ENCODE assay signal across 8 mouse cellular contexts in genomic region chr14:25585545-25586301, GRCm38 (mm10).
DNase-seq lines count a peak whose midpoint lies in the region; ATAC-seq lines count a peak whose summit lies in the region.

No protein-coding gene starts in this region.

- intact Hi-C loops in gastrocnemius, postnatal 14 days (cut with DNase I; ENCODE audit: low total_unique reads), result no loop called here

- DNase-seq in R1 (ENCODE audit: low read depth, low spot score), result peak; percentile 88
- peak; percentile 75 for DNase-seq in brain, embryonic 18.5 days (ENCODE audit: low read depth, low spot score)
- peak; percentile 84 for DNase-seq in forebrain, embryonic 10.5 days (ENCODE audit: extremely low spot score, low spot score)
- peak; percentile 86 for DNase-seq in hindbrain, embryonic 14.5 days (ENCODE audit: low spot score)
- DNase-seq in right cerebral cortex, postnatal 25 days, result peak; percentile 64
- no peak for DNase-seq in thymus, postnatal 0 days (ENCODE audit: low spot score)
- DNase-seq in gastrocnemius, postnatal 14 days, result no peak

- peaks cover 85% of the 10 kb centered on the region for H3K4me1 ChIP-seq in forebrain, embryonic 10.5 days
- H3K4me1 ChIP-seq in hindbrain, embryonic 14.5 days (replicated peaks; ENCODE audit: control insufficient read depth, insufficient read depth, low read length), result peaks cover 70% of the 10 kb centered on the region
- H3K4me1 ChIP-seq in liver, embryonic 12.5 days, result peaks cover 59% of the 10 kb centered on the region

- H3K36me3 ChIP-seq in forebrain, embryonic 10.5 days (replicated peaks), result peaks cover 58% of the 10 kb centered on the region
- peaks cover 32% of the 10 kb centered on the region for H3K36me3 ChIP-seq in hindbrain, embryonic 14.5 days (replicated peaks; ENCODE audit: control insufficient read depth, insufficient read depth)
- peaks cover 44% of the 10 kb centered on the region for H3K36me3 ChIP-seq in liver, embryonic 12.5 days

- H3K27ac ChIP-seq in forebrain, embryonic 10.5 days, result peak overlapping the region; percentile 97
- H3K27ac ChIP-seq in hindbrain, embryonic 14.5 days, result peak overlapping the region; percentile 100
- peak overlapping the region; percentile 55; the same call in 1 of the 2 replicates for H3K27ac ChIP-seq in liver, embryonic 12.5 days

- WGBS in forebrain, embryonic 10.5 days, result 22% methylated on average over 21 of the region's 21 CpGs
- 9% methylated on average over 21 of the region's 21 CpGs for WGBS in hindbrain, embryonic 14.5 days
- WGBS in liver, embryonic 12.5 days (ENCODE audit: insufficient replicate concordance), result 66% methylated on average over 21 of the region's 21 CpGs

- ATAC-seq in hindbrain, embryonic 14.5 days (ENCODE audit: low FRiP score), result peak; percentile 86
- no peak for ATAC-seq in liver, embryonic 12.5 days

- H3K9ac ChIP-seq in hindbrain, embryonic 14.5 days, result peak overlapping the region; percentile 71
- no peak overlapping the region for H3K9ac ChIP-seq in liver, embryonic 12.5 days

- peak overlapping the region; percentile 27 for H3K4me3 ChIP-seq in forebrain, embryonic 10.5 days
- no peak overlapping the region for H3K4me3 ChIP-seq in hindbrain, embryonic 14.5 days (replicated peaks; ENCODE audit: low read length)
- no peak overlapping the region for H3K4me3 ChIP-seq in liver, embryonic 12.5 days

- H3K9me3 ChIP-seq in forebrain, embryonic 10.5 days, result no peaks in the 10 kb centered on the region
- H3K9me3 ChIP-seq in hindbrain, embryonic 14.5 days (ENCODE audit: control insufficient read depth, low read length), result no peaks in the 10 kb centered on the region
- H3K9me3 ChIP-seq in liver, embryonic 12.5 days (replicated peaks), result no peaks in the 10 kb centered on the region

- H3K4me2 ChIP-seq in hindbrain, embryonic 14.5 days (replicated peaks), result peak overlapping the region; percentile 35
- no peak overlapping the region for H3K4me2 ChIP-seq in liver, embryonic 12.5 days

- H3K27me3 ChIP-seq in forebrain, embryonic 10.5 days (ENCODE audit: poor library complexity, severe bottlenecking), result no peaks in the 10 kb centered on the region
- H3K27me3 ChIP-seq in hindbrain, embryonic 14.5 days (ENCODE audit: control insufficient read depth, insufficient read depth, low read length), result no peaks in the 10 kb centered on the region
- H3K27me3 ChIP-seq in liver, embryonic 12.5 days (replicated peaks), result no peaks in the 10 kb centered on the region

Comparison
In these comparisons a context has a peak if more than half of its experiments do, and no peak if none do; other contexts are left out.
1. DNase-seq: peak in R1 (single experiment), brain, embryonic 18.5 days (single experiment), forebrain, embryonic 10.5 days (single experiment), hindbrain, embryonic 14.5 days (single experiment) and right cerebral cortex, postnatal 25 days (single experiment); none in thymus, postnatal 0 days (single experiment) and gastrocnemius, postnatal 14 days (single experiment).
2. Peak in every context shown above with its lines, with median percentiles within 50 percentile points of each other: H3K27ac ChIP-seq.